Mouse (Mus musculus): ENCODE data around the gene Plcb4. TPM values are rescaled to one million over a fixed set of nuclear protein-coding genes. Genes with fewer than 3 reads are reported as not detected.

The Plcb4 gene
- total RNA-seq, 2 experiments from 2014 or later = 32.5 to 51.6 TPM

- DNase-seq = no peak
Observed at GRCm38 (mm10) chr2:135854059-135854458, 195.2 kb downstream of the Plcb4 start.

GRCm38 (mm10) chr2:135855890-135856490, 197.2 kb downstream of the Plcb4 start:
- DNase-seq = no peak

DNA sequence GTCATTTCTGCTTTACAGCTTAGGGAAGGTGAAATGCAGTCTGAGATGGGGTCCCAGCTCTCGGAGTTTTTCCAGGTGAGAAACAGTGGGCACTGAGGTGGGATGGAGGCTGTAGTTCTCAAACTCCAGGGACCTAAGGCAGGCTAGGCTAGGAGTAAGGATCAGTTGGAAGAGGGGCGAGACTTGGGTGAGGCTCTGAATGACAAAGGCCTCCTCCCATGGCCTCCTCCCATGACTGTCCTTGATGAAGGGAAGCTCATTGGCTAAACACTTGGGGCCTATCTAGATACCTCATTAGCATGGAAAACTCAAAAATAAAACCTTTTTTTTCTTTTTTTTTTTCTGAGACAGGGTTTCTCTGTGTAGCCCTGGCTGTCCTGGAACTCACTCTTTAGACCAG, 198.0 kb downstream of the Plcb4 start:
- DNase-seq = no peak

- DNase-seq = no peak
Observed at GRCm38 (mm10) chr2:135861531-135862488, 203.0 kb downstream of the Plcb4 start.

DNA sequence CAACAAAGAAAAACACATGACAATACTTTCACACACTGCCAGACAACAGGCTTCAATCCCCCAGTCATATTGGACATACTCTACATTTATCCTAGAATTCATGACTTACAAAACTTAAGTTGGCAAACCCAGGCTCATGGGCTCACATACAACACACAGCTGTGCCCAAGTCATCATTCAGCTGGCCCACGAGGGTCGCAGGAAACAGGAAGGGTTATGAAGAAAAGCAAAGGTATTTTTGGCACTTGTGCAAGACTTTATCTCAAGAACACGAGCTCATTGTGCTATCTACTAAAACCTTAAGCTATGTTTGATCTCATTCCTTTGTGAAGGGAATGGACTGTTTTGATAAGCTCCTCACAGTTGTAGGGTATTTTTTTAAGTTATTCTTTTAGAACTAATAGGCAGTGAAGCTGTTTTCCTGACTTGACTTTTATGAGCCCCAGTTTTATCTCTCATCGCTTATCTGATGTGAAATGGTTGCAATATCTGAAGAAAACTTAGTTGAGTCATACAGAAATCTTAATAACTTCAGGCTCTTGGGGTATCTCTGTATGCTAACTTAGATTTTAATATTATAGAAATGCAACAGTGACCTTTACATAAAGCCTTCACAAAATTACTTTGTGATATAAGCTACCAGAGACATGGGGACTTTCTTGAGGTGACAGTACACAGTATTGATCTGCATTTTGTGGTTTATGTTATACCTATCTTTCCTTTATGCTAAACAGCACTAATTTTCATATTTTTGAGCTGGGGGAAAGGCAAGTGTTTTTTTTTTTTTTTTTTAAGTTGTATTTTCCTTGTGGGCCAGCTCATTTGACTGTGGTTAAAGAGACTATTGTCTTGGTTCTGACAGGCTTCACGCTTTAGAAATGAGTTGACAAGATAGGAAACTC, 203.9 kb downstream of the Plcb4 start:
- DNase-seq = no peak

DNA sequence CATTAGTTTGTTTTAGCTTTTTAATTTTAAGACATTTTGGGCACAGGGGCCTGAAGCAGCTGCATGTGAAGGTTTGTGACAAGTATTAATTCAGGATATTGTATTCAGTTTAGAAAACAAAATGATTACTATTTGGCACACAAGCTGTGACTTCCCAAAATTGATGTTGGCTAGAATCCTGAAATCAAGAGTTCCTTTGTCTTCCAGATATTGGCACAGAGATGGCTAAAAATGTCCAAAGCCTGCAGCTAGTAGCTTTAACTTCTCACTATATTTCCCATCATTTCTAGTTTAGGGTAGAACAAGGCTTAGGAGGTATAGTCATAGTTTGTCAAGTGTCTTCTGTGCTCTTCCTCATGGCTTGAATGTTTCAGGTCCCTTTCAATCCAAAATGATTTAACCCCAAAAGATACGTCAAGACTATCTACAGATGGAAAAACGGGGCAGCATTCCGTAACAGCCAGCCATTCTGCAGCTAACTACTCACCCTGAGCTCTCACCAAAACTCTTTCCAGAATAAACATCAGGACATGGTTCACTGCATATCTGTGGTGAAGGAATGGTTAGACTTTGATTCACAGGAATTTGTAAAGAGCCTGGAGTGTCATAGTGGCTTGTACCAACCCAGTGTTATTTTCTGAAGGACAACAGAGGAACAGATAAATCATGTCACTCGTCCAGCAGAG, 204.7 kb downstream of the Plcb4 start:
- no peak for DNase-seq

DNA sequence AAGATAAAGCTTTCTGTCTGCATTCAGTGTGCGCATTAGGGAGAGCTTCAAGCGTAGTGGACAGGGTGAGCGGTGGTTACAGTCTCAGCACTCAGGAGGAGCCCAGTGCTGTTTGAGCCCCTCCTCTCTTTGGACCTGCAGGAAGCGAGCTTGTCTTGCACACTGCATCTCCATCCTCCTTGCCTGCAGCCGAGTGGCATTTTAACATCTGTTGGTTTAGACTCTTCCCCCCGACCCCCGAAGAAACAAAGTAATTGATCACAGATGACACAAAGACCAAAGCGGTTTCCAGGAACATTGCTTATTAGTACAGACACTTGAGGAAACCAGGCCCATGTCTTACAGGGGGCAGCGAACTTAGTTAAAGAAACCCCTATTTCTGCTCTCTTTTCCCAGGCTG, 207.6 kb downstream of the Plcb4 start:
- DNase-seq = no peak

- DNase-seq = no peak
Observed at GRCm38 (mm10) chr2:135866838-135867237, 208.0 kb downstream of the Plcb4 start.

DNA sequence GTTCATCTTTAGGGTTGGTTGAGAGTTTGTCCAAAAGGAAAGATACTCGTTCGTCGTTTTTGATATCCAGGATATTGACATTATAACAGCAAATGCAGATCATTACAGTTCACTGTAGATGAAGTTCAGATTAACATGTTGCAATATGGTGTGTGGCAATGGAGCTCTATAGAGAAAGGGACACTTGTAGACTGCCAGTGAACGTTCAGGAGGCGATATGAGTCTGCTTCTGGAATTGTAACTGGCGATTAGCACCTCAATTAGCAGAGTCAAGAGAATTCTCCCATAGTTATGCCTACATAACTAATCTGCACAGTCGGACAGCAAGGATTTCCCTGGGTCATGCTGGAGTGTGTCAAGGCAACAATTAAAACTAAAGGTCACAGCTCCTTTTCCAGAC, 210.8 kb downstream of the Plcb4 start:
- no peak for DNase-seq

DNA sequence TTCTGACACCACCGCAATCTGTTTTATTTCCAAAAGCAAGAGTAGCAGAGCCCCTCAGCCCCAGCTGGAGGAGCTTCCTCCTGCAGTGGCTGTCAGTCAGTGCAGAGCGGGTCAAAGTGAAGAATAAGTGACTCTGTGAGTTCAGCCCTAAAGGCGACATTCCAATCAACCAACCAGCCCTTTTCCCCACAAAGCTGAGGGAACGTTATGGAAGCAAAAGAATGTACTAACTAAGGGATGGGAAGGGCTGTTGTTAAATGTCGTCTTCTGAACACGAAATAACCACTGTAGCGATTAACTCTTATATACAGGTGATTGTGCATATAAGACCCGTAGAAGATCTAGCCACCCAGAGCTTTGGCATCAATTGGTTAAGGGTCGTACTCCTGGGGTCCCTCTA, 214.3 kb downstream of the Plcb4 start:
- DNase-seq = no peak

GRCm38 (mm10) chr2:135873761-135874160, 214.9 kb downstream of the Plcb4 start:
- no peak for DNase-seq

- DNase-seq = peak in 1 of 2 experiments; percentile 23
Observed at GRCm38 (mm10) chr2:135875549-135875948, 216.7 kb downstream of the Plcb4 start.

GRCm38 (mm10) chr2:135879356-135879755, 220.5 kb downstream of the Plcb4 start:
- no peak for DNase-seq

- no peak for DNase-seq
Observed at GRCm38 (mm10) chr2:135880269-135880760, 221.5 kb downstream of the Plcb4 start.

- no peak for DNase-seq
Observed at GRCm38 (mm10) chr2:135883359-135883758, 224.5 kb downstream of the Plcb4 start.

DNA sequence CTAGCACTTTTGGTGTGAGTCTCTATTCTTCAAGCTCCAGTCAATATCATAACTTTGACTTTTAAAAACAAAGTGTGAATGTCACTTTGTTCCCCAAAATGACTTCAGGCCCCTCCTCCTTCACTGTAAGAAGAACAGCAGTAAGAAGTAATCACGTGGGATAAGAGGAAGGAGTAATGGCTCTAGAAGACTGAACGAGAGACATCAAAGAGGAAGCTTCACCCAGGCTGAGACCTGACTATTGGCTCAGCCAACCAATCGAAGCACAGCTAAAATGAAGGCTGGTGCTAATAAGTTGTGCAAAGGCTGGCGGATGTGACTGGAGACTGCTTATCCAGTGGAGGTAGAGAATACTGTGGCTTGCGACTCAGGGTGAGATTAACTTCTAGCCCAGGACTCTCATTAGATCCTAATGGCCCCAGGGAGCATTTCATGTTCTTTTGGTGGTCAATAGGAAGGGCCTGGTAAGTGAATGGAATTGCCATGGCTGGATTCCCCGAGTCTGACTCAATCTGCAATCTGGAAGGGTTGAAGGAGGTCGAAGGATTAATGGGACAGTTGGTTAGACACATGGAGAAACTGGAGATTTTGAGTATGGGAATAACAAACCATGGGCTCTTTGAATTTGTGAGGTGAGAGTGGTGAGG, 225.8 kb downstream of the Plcb4 start:
- no peak for DNase-seq

DNA sequence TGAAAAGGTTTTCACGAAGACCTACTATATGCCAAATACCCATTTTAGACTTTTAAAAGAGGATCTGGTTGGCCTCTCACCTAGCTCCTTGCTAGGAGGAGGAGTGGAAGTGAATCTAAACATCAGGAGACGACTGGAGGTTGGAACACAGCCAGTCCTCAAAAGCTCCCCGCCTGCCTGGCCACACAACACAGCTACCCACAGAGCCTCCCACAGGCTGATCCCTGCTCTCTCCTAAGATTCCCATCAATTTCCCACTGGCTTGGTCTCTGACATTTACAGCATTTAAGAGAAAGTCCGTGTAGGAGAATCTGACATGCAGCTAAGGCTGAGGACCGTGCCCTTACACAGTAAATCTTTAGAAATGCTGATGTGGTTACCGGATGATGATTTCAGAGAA, 226.8 kb downstream of the Plcb4 start:
- DNase-seq = no peak

DNA sequence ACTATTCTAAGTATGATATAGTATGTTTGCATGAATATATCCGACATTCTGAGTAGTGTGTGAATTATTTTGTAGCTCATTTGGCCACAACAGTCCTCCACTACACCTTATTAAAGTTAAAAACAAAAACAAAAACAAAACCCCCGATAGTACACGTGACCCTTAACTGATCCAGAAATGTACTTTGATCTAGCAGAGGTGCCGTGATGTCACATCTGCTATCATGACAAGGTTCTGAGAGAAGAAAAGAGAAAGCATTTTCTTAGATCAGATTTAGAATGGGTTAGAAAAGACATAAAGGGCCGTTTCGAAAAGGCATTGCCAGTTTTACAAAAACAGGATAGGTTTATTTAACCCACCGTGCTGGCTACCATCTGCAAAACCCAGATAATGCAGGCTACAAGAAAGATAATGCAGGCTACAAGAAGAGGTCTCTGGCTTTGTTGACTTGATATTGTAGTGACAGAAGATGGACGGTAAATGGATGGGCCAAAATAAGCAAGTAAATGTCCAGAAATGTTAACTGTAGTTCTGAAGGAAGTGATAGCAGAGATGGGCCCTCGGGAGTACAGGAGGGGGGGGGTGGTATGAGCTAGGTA, 227.4 kb downstream of the Plcb4 start:
- no peak for DNase-seq

GRCm38 (mm10) chr2:135887805-135888204, 229.0 kb downstream of the Plcb4 start:
- no peak for DNase-seq

DNA sequence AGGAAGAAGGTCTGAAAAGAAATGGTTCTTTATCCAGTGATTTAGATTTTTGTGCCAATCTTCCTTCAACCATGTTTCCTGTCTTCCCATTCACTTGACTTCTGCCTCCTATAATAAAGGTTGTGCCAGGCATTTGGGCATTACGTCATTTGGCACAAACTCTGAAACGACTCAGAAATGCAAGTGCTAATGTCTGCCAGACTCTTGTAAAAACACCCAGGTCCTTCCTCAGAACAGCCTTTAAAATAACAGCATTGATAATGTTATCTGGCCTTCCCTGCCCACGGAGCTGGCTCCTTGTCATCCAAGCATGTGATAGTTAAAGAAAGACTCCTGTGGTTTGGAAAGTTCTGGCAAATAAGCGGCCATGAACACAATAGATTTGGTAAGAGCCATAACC, 229.4 kb downstream of the Plcb4 start:
- peak; percentile 31 to 36 for DNase-seq

- peak in 1 of 2 experiments; percentile 15 for DNase-seq
Observed at GRCm38 (mm10) chr2:135888767-135889166, 230.0 kb downstream of the Plcb4 start.

Data from adrenal gland, postnatal 36 days (tissue).